Mouse (Mus musculus): ENCODE measurements around the gene Leng9. TPM values are rescaled to one million over a fixed set of nuclear protein-coding genes. Genes with fewer than 3 reads are reported as not detected.

The Leng9 gene
- polyA plus RNA-seq, 1 experiment from 2014 or later, result 6.8 TPM

DNA sequence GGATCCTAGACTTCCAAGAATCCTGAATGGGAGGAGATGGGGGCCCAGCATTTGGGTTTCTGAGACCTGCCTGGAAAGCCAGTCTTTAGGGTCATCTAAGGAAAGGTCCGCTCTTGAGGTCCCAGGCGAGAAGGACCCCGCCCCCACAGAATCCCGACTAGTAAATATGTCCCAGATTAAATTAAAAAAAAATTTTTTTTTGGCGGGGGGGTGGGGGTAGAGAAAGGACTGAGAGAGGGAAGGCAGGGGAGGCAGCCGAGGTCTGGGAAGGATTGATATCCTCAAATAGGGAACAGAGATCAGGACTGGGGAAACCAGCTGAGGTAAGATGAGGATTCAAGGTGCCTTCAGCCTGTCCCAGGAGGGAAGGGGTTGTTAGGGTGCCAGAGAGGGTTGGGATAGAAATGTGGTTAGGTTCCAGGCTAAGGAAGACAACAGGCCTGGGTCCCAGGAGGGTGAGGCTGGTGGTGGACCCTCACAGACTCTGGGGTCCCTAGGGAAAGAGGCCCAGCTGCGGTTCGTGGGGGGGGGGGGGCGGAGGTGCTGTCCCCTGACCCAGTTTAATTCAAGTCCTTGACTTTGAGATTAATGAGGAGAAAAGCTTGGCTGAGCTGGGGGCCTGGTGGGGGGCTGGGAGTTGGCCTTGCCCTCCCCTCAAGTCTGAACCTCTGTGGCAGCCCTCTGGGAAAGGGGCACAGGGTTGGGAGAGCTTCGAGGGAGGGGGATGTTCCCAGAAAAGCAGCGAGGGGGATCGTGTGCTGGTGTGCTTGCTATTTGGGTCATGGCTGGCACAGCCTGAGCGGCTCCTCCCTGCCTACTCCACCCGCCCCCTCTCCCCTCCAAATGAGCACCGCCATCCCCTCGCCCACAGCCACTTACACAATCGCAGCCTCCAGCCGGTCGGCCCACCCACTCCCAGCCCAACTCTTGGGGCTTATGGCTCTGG is 29.9 kb downstream of the Leng9 start:
- Histone ChIP-seq H3K9ac (ENCODE audit: low read depth, low read length) (no peak overlapping the region; the same call in 1 of the 2 replicates), H3K4me3 (ENCODE audit: low read length) (peak overlapping the region; percentile 46; the same call in 1 of the 2 replicates), H3K36me3 (ENCODE audit: control insufficient read depth, insufficient read depth, low read length) (no peaks in the 10 kb centered on the region), H3K9me3 (ENCODE audit: control insufficient read depth, low read length) (no peaks in the 10 kb centered on the region), H3K27ac (ENCODE audit: low read length) (no peak overlapping the region), H3K27me3 (replicated peaks; ENCODE audit: control insufficient read depth, insufficient read depth, low read length) (peaks cover 26% of the 10 kb centered on the region), H3K4me1 (ENCODE audit: control insufficient read depth, insufficient read depth, low read length) (peaks cover 5% of the 10 kb centered on the region; the same call in 1 of the 2 replicates), H3K4me2 (ENCODE audit: low read depth, low read length) (peak overlapping the region; percentile 56; the same call in 1 of the 2 replicates)
- 22% methylated on average over 19 of the region's 19 CpGs for WGBS
- no peak for ATAC-seq

DNA sequence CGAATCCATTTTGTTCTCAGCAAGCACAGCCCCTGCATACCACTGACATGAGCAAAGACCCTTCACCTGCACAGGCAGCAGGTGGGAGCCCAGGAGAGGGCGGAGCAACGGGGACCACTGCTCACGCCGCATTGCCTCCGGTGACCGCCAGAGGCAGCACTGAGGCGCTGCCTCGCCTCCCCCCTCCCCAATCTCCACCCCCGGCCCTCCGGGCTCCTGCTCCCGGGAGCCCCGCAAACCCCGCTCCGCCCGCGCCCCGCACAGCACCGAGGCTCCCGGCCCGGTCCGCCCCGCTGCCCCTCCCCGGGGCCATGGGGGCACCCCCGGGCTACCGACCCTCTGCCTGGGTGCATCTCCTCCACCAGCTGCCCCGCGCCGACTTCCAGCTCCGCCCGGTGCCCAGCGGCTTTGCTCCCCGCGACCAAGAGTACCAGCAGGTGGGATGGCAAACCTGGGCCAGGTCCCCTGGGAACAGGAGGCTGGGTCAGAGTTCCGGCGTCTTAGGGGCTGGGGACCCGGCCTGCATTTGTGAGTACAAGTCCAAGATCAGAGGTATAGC is 30.8 kb downstream of the Leng9 start, which contains the start of gene Ttyh1:
Gene Ttyh1, plus strand, starts transcription at position 65 of the 559 bp plus-strand sequence.
- H3K4me3 ChIP-seq (ENCODE audit: low read length), result peak within 1 kb of the TSS; percentile 46
- no peak within 1 kb of the TSS for H3K27ac ChIP-seq (ENCODE audit: low read length)
- ATAC-seq, result peak; percentile 34; the same call in 1 of the 2 replicates
- peak within 1 kb of the TSS; percentile 68 for H3K9ac ChIP-seq (ENCODE audit: low read depth, low read length)
- H3K9me3 ChIP-seq (ENCODE audit: control insufficient read depth, low read length), result no peaks in the 10 kb centered on the region
- H3K4me1 ChIP-seq (ENCODE audit: control insufficient read depth, insufficient read depth, low read length), result peaks cover 5% of the 10 kb centered on the region; the same call in 1 of the 2 replicates
- 2% methylated on average over 34 of the region's 37 CpGs for WGBS
- no peaks in the 10 kb centered on the region for H3K36me3 ChIP-seq (ENCODE audit: control insufficient read depth, insufficient read depth, low read length)
- H3K4me2 ChIP-seq (ENCODE audit: low read depth, low read length), result peak within 1 kb of the TSS; percentile 56
- peaks cover 26% of the 10 kb centered on the region for H3K27me3 ChIP-seq (replicated peaks; ENCODE audit: control insufficient read depth, insufficient read depth, low read length)

DNA sequence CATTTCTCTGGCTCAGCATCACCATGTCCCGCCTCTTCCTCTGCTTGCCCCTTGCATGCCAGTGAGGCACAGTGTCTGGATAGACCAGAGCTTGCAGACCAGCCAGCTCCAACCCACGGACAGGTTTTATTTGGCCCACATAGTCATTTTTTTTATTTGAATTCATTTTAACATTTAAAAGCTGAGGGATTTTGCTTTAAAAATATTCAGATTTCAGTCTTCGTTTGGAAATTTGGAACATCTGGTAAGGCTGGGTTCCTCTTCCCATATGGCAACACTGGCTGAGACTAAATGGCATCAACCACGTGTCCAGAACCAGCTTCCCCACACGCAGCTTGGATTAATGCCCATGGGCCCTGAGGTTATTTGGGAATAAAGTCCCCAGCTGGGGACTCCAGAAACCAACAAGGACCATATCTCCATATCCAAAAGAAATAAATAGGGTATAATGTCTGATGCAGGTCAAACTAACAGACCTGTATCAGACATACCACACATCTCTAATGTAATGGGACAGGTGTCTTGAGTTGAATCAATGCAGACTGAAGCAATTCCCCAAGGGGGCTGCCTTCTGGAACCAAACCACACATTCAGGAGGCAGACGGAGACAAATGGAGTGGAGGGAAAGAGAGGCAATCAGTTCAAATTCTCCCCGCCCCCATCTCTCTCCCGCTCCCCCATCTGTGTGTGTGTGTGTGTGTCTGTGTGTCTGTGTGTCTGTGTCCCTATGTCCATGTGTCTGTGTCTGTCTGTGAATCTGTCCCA is 32.9 kb downstream of the Leng9 start:
- Histone ChIP-seq H3K27me3 (replicated peaks; ENCODE audit: control insufficient read depth, insufficient read depth, low read length) (peaks cover 26% of the 10 kb centered on the region), H3K36me3 (ENCODE audit: control insufficient read depth, insufficient read depth, low read length) (no peaks in the 10 kb centered on the region), H3K9ac (ENCODE audit: low read depth, low read length) (no peak overlapping the region), H3K4me1 (ENCODE audit: control insufficient read depth, insufficient read depth, low read length) (peaks cover 5% of the 10 kb centered on the region; the same call in 1 of the 2 replicates), H3K9me3 (ENCODE audit: control insufficient read depth, low read length) (no peaks in the 10 kb centered on the region), H3K4me2 (ENCODE audit: low read depth, low read length) (no peak overlapping the region), H3K27ac (ENCODE audit: low read length) (no peak overlapping the region), H3K4me3 (ENCODE audit: low read length) (no peak overlapping the region)
- 70% methylated on average over 8 of the region's 8 CpGs for WGBS
- no peak for ATAC-seq

DNA sequence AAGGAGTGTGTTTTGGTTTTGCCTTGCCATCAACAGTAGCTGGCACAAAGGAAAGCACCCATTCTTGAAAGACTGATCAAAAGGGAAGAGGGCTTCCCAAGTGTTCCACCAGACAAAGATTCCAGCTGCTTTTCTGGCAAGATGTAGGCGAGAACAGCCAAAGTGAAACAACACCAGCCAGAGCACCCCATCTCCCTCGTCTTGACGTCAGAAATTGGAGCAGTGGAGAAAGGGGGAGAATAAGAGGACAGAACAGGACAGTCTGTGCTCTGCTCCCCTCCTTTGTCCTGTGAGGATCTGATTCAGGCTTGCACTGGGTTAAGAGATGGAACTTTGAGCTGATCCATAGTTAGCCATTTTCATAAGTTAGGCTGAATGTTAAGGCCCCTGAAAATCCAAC is 38.4 kb downstream of the Leng9 start:
- Histone ChIP-seq H3K4me1 (ENCODE audit: control insufficient read depth, insufficient read depth, low read length) (no peaks in the 10 kb centered on the region), H3K4me3 (ENCODE audit: low read length) (no peak overlapping the region), H3K27ac (ENCODE audit: low read length) (no peak overlapping the region), H3K36me3 (ENCODE audit: control insufficient read depth, insufficient read depth, low read length) (no peaks in the 10 kb centered on the region), H3K27me3 (replicated peaks; ENCODE audit: control insufficient read depth, insufficient read depth, low read length) (no peaks in the 10 kb centered on the region), H3K9ac (ENCODE audit: low read depth, low read length) (no peak overlapping the region; the same call in 1 of the 2 replicates), H3K9me3 (ENCODE audit: control insufficient read depth, low read length) (no peaks in the 10 kb centered on the region), H3K4me2 (ENCODE audit: low read depth, low read length) (no peak overlapping the region)
- WGBS, result 64% methylated on average over 3 of the region's 3 CpGs
- no peak for ATAC-seq

DNA sequence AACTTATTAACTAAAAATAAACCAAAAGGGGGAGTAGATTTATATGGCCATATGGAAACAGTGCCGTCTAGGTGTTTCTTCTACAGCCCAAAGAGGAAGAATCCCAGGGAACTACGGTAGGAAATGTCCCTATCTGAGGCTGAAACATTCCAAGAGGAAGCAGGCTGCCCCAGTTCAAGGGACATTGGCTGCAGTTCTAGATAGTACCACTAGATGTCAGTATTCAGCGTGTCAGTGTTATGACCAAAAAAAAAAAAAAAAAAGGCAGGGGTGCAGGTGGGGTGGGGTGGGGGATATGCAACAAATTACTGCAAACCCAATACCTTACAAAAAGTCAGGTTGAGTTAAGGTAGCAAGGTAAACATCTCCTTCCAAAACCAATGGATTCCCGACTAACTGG is 46.8 kb downstream of the Leng9 start:
- ATAC-seq, result no peak
- H3K27me3 ChIP-seq (replicated peaks; ENCODE audit: control insufficient read depth, insufficient read depth, low read length), result no peaks in the 10 kb centered on the region
- H3K4me3 ChIP-seq (ENCODE audit: low read length), result no peak overlapping the region
- H3K36me3 ChIP-seq (ENCODE audit: control insufficient read depth, insufficient read depth, low read length), result no peaks in the 10 kb centered on the region
- no peaks in the 10 kb centered on the region for H3K4me1 ChIP-seq (ENCODE audit: control insufficient read depth, insufficient read depth, low read length)
- H3K9me3 ChIP-seq (ENCODE audit: control insufficient read depth, low read length), result no peaks in the 10 kb centered on the region
- no peak overlapping the region for H3K4me2 ChIP-seq (ENCODE audit: low read depth, low read length)
- no peak overlapping the region for H3K9ac ChIP-seq (ENCODE audit: low read depth, low read length)
- WGBS, result 15% methylated on average over 4 of the region's 4 CpGs
- H3K27ac ChIP-seq (ENCODE audit: low read length), result no peak overlapping the region

DNA sequence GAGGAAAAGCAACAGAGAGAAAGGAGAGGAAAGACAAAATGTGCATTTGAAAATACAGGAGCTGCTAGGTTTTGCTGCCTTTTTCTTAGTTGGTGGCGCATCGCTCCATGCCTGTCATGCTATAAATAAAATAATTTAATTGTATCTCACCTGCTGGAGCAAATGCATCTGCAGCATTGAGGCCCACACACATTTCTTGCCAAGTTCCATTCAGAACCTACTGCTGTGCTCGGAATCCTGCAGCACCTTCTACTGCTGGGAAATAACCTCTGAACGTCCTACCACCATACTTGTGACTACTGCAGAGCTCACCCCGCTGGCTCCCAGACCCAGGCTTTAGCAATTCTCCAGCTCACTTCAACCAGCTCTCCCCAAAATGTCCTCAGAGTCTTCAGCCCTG is 49.0 kb downstream of the Leng9 start:
- H3K9ac ChIP-seq (ENCODE audit: low read depth, low read length), result no peak overlapping the region
- no peaks in the 10 kb centered on the region for H3K36me3 ChIP-seq (ENCODE audit: control insufficient read depth, insufficient read depth, low read length)
- no peak for ATAC-seq
- H3K9me3 ChIP-seq (ENCODE audit: control insufficient read depth, low read length), result no peaks in the 10 kb centered on the region
- H3K4me1 ChIP-seq (ENCODE audit: control insufficient read depth, insufficient read depth, low read length), result no peaks in the 10 kb centered on the region
- H3K27ac ChIP-seq (ENCODE audit: low read length), result no peak overlapping the region
- 85% methylated on average over 5 of the region's 5 CpGs for WGBS
- H3K4me3 ChIP-seq (ENCODE audit: low read length), result no peak overlapping the region
- H3K4me2 ChIP-seq (ENCODE audit: low read depth, low read length), result no peak overlapping the region
- H3K27me3 ChIP-seq (replicated peaks; ENCODE audit: control insufficient read depth, insufficient read depth, low read length), result no peaks in the 10 kb centered on the region

DNA sequence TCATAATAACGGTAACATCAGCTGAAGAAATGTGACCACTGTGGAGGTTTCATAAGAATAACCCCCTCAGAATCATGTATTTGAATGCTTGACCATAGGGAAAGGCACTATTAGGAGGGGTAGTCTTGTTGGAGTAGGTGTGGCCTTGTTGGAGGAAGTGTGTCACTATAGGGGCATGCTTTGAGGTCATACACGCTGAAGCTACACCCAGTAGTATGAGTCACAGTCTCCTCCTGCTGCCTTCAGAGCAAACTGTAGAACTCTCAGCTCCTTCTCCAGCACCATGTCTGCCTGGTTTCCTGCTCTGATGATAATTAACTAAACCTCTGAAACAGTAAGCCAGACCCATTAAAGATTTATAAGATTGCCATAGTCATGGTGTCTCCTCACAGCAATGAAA is 51.3 kb downstream of the Leng9 start:
- Histone ChIP-seq H3K27ac (ENCODE audit: low read length) (no peak overlapping the region), H3K27me3 (replicated peaks; ENCODE audit: control insufficient read depth, insufficient read depth, low read length) (no peaks in the 10 kb centered on the region), H3K4me1 (ENCODE audit: control insufficient read depth, insufficient read depth, low read length) (no peaks in the 10 kb centered on the region), H3K4me3 (ENCODE audit: low read length) (no peak overlapping the region), H3K9me3 (ENCODE audit: control insufficient read depth, low read length) (no peaks in the 10 kb centered on the region), H3K4me2 (ENCODE audit: low read depth, low read length) (no peak overlapping the region), H3K9ac (ENCODE audit: low read depth, low read length) (no peak overlapping the region), H3K36me3 (ENCODE audit: control insufficient read depth, insufficient read depth, low read length) (no peaks in the 10 kb centered on the region)
- no peak for ATAC-seq
- WGBS, result 71% methylated on average over 2 of the region's 2 CpGs

DNA sequence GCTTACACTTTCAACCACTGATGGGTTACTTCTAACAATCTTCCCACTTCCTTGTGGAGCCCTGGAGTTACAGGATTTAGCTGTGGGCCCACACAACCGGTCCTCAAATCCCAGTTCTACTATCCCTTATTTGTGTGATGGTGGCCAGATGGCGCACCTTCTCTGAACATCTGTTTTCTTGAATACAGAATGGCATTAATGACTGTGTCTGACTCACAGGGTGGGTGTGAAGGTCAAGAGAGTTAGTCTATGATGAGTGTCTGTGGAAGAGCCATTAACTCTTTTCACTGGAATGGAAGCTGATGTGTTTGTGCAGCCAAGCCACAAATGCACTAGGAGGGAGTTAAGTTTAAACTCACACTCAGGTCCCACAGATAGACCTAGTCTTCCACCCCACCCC is 51.9 kb downstream of the Leng9 start:
- Histone ChIP-seq H3K9me3 (ENCODE audit: control insufficient read depth, low read length) (no peaks in the 10 kb centered on the region), H3K4me1 (ENCODE audit: control insufficient read depth, insufficient read depth, low read length) (no peaks in the 10 kb centered on the region), H3K4me3 (ENCODE audit: low read length) (no peak overlapping the region), H3K4me2 (ENCODE audit: low read depth, low read length) (no peak overlapping the region), H3K27me3 (replicated peaks; ENCODE audit: control insufficient read depth, insufficient read depth, low read length) (no peaks in the 10 kb centered on the region), H3K27ac (ENCODE audit: low read length) (no peak overlapping the region), H3K36me3 (ENCODE audit: control insufficient read depth, insufficient read depth, low read length) (no peaks in the 10 kb centered on the region), H3K9ac (ENCODE audit: low read depth, low read length) (no peak overlapping the region)
- whole genome bisulfite sequencing, result 78% methylated on average over 2 of the region's 2 CpGs
- no peak for ATAC-seq
